Mouse (Mus musculus) hindbrain, embryonic 16.5 days (tissue): ENCODE results near the gene Pgpep1l. TPM values are rescaled to one million over a fixed set of nuclear protein-coding genes. Genes with fewer than 3 reads are reported as not detected.

Experiments used
- ATAC-seq: fragments of 200-750 bp; cut with Nextera tagmentation; 2 replicates; pipeline ENCODE4 v1.8.0; 2017; ENCODE audit warnings: moderate TSS enrichment, moderate library complexity
- H3K27ac ChIP-seq: fragments of 300-500 bp; sonication (generic); 2 replicates; pipeline ENCODE4 v1.5.1; 2014; ENCODE audit warnings: low read depth, mild to moderate bottlenecking, control low read depth, low read length, moderate library complexity
- H3K27me3 ChIP-seq: fragments of 300-500 bp; sonication (generic); replicated peaks from 2 replicates; pipeline ENCODE4 v1.6.1; 2014; ENCODE audit warnings: low read length; ENCODE audit not compliant: control insufficient read depth, insufficient read depth
- H3K36me3 ChIP-seq: fragments of 300-500 bp; sonication (generic); 2 replicates; pipeline ENCODE4 v1.6.1; 2014; ENCODE audit warnings: mild to moderate bottlenecking, low read length, moderate library complexity, mixed read lengths; ENCODE audit not compliant: control insufficient read depth, insufficient read depth
- H3K4me1 ChIP-seq: fragments of 300-500 bp; sonication (generic); 2 replicates; pipeline ENCODE4 v1.6.1; 2014; ENCODE audit warnings: low read depth, low read length; ENCODE audit not compliant: control insufficient read depth, insufficient read depth
- H3K4me2 ChIP-seq: fragments of 300-500 bp; sonication (generic); 2 replicates; pipeline ENCODE4 v1.6.1; 2014; ENCODE audit warnings: mild to moderate bottlenecking, low read length, control low read depth, moderate library complexity
- H3K4me3 ChIP-seq: fragments of 300-500 bp; sonication (generic); 2 replicates; pipeline ENCODE4 v1.5.1; 2014; ENCODE audit warnings: mild to moderate bottlenecking, low read length, control low read depth, moderate library complexity
- H3K9ac ChIP-seq: fragments of 300-500 bp; sonication (generic); 2 replicates; pipeline ENCODE4 v1.6.1; 2014; ENCODE audit warnings: low read depth, mild to moderate bottlenecking, control low read depth, low read length, moderate library complexity
- H3K9me3 ChIP-seq: fragments of 300-500 bp; sonication (generic); 2 replicates; pipeline ENCODE4 v1.6.1; 2014; ENCODE audit warnings: mild to moderate bottlenecking, low read length, moderate library complexity; ENCODE audit not compliant: control insufficient read depth
- WGBS: fragments of 180-500 bp; shearing (Covaris S2); extraction: QIAGEN DNeasy Blood & Tissue Kit; methylation state at CpG from one replicate; pipeline ENCODE4 v1.1.7; 2014; 5-methylcytosine and 5-hydroxymethylcytosine counted together
- polyA plus RNA-seq: library from polyadenylated mRNA; unstranded; fragments of >200 nt; fragmentation: Nextera tagmentation; extraction: Ambion mirVana; gene quantifications from 2 replicates; pipeline ENCODE4 v1.2.1, GENCODE M21; 2015

Pgpep1l gene
- polyA plus RNA-seq, result not detected in 2 replicates

DNA sequence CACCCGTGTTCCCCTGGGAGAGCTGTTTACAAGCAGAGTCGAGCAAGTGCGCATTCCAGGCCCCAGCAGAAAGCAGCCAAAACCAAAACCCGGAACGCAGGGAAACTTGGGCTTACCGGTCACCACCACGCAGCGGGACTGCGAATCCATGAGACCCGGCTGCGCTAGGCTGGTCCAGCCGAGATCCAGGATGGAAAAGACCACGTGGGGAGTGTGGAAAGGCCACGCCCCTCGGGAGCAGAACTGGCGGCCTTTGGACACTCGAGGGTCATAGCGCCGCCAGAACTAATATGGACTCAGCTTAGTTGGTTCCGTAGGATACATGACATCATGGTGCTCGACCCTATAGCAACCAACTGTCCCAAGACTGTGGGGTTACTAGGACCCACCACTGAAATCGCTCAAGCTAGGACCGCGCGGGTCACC is at the start of gene Pgpep1l:
TSS of gene Pgpep1l (minus strand) at position 206 of the 426 bp plus-strand sequence.
- no peaks in the 10 kb centered on the region for H3K36me3 ChIP-seq
- peak within 1 kb of the TSS; percentile 35 for H3K4me3 ChIP-seq
- H3K27ac ChIP-seq, result no peak within 1 kb of the TSS
- 5% methylated on average over 25 of the region's 25 CpGs for WGBS
- 0 out of 2 replicates have a peak, but pooled peaks cover 2% of the 10 kb centered on the region for H3K27me3 ChIP-seq
- peak; percentile 72 for ATAC-seq
- H3K9me3 ChIP-seq, result peaks cover 3% of the 10 kb centered on the region; the same call in 1 of the 2 replicates
- peaks cover 12% of the 10 kb centered on the region for H3K4me1 ChIP-seq
- H3K4me2 ChIP-seq, result peak within 1 kb of the TSS; percentile 72
- H3K9ac ChIP-seq, result peak within 1 kb of the TSS; percentile 46

GRCm38 (mm10) chr7:68313038-68313782 is 49.2 kb upstream of the Pgpep1l start:
- Histone ChIP-seq H3K4me3 (no peak overlapping the region), H3K27ac (no peak overlapping the region), H3K9ac (no peak overlapping the region), H3K4me1 (no peaks in the 10 kb centered on the region), H3K9me3 (no peaks in the 10 kb centered on the region), H3K27me3 (no peaks in the 10 kb centered on the region), H3K36me3 (no peaks in the 10 kb centered on the region), H3K4me2 (no peak overlapping the region)
- 71% methylated on average over 14 of the region's 14 CpGs for WGBS
- ATAC-seq, result no peak

DNA sequence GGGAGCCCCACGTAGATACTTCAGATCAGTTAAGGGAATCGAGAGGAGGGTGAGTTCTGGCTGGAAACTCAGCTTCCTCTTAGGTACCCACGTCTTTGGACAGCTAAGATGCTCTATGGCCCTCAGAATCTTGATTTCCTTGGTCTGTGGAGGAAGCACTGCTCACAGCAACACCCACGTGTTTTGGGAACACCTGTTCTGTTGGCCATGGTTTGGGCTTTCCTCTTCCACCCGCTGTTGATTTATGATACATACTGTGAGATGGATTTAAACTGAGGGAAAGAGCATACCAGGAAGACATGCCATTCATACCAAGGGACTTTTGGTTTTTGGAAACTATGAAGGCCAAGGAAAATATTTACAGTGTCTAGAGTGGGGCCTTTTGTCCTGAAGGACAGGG is 48.4 kb upstream of the Pgpep1l start:
- Histone ChIP-seq H3K9ac (no peak overlapping the region), H3K4me1 (no peaks in the 10 kb centered on the region), H3K4me3 (no peak overlapping the region), H3K27ac (no peak overlapping the region), H3K4me2 (no peak overlapping the region), H3K36me3 (no peaks in the 10 kb centered on the region), H3K9me3 (no peaks in the 10 kb centered on the region), H3K27me3 (no peaks in the 10 kb centered on the region)
- no peak for ATAC-seq
- 84% methylated on average over 5 of the region's 5 CpGs for WGBS

- H3K27me3 ChIP-seq, result no peaks in the 10 kb centered on the region
- H3K9me3 ChIP-seq, result no peaks in the 10 kb centered on the region
- 78% methylated on average over 6 of the region's 6 CpGs for WGBS
- no peak overlapping the region for H3K4me3 ChIP-seq
- H3K4me2 ChIP-seq, result no peak overlapping the region
- ATAC-seq, result no peak
- no peaks in the 10 kb centered on the region for H3K4me1 ChIP-seq
- no peak overlapping the region for H3K9ac ChIP-seq
- H3K36me3 ChIP-seq, result no peaks in the 10 kb centered on the region
- no peak overlapping the region for H3K27ac ChIP-seq
These were observed 47.4 kb upstream of the Pgpep1l start for GRCm38 (mm10) chr7:68311469-68311868.

GRCm38 (mm10) chr7:68306756-68307155 is 42.7 kb upstream of the Pgpep1l start:
- no peaks in the 10 kb centered on the region for H3K9me3 ChIP-seq
- WGBS, result 94% methylated on average over 8 of the region's 8 CpGs
- no peaks in the 10 kb centered on the region for H3K27me3 ChIP-seq
- H3K27ac ChIP-seq, result no peak overlapping the region
- no peak overlapping the region for H3K9ac ChIP-seq
- ATAC-seq, result no peak
- H3K36me3 ChIP-seq, result no peaks in the 10 kb centered on the region
- no peaks in the 10 kb centered on the region for H3K4me1 ChIP-seq
- no peak overlapping the region for H3K4me3 ChIP-seq
- no peak overlapping the region for H3K4me2 ChIP-seq

DNA sequence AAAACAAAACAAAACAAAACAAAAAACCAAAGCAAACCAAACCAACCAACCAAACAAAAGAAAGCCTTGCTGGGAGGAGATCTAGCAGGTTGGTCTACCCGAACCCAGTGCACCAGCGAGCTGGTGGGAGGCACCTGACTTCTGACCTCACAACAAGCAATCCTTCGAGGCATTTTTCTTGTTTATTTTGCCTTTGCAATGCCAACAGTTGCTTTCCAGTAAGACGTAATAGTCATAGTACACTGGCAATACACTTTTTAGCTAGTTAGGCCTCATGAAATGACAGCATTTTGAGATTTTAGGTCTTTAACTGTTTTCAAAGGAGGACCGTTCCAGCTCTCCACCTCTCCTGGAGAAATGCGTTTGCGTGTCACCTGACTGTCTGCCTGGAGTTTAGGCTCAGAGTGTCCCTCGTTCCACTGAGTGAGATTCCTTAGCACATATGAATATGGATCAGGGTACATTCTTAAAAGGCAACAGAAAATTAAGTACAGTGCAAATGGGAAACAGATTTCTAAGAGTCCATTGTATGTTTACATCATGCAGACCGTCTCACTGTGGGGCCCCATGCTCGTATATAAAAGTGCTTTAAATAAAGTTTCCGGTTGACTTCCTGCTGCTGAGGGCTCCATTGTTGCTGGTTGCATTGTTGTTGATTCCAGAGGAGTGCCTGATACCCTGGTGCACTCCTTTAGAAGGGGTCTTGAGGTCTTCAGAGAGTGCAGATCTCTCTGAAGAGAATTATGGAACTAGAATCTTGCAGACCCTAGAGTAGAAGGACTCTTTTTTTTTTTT is 41.9 kb upstream of the Pgpep1l start:
- H3K4me2 ChIP-seq, result no peak overlapping the region
- no peak overlapping the region for H3K27ac ChIP-seq
- no peak overlapping the region for H3K9ac ChIP-seq
- no peak for ATAC-seq
- H3K9me3 ChIP-seq, result no peaks in the 10 kb centered on the region
- H3K4me1 ChIP-seq, result no peaks in the 10 kb centered on the region
- H3K4me3 ChIP-seq, result no peak overlapping the region
- H3K36me3 ChIP-seq, result no peaks in the 10 kb centered on the region
- no peaks in the 10 kb centered on the region for H3K27me3 ChIP-seq
- 43% methylated on average over 11 of the region's 11 CpGs for WGBS

- Histone ChIP-seq H3K27me3 (no peaks in the 10 kb centered on the region), H3K9ac (no peak overlapping the region), H3K36me3 (no peaks in the 10 kb centered on the region), H3K4me3 (no peak overlapping the region), H3K27ac (no peak overlapping the region), H3K4me1 (no peaks in the 10 kb centered on the region), H3K9me3 (no peaks in the 10 kb centered on the region), H3K4me2 (no peak overlapping the region)
- no peak for ATAC-seq
- WGBS, result 81% methylated on average over 6 of the region's 6 CpGs
These were observed 39.7 kb upstream of the Pgpep1l start for GRCm38 (mm10) chr7:68303685-68304084.

GRCm38 (mm10) chr7:68302586-68303433 is 38.8 kb upstream of the Pgpep1l start:
- H3K9me3 ChIP-seq, result no peaks in the 10 kb centered on the region
- H3K4me2 ChIP-seq, result peak overlapping the region; percentile 43
- H3K36me3 ChIP-seq, result no peaks in the 10 kb centered on the region
- no peaks in the 10 kb centered on the region for H3K27me3 ChIP-seq
- H3K9ac ChIP-seq, result no peak overlapping the region
- ATAC-seq, result peak; percentile 89
- no peak overlapping the region for H3K27ac ChIP-seq
- H3K4me1 ChIP-seq, result no peaks in the 10 kb centered on the region
- 26% methylated on average over 18 of the region's 18 CpGs for WGBS
- no peak overlapping the region; the same call in 1 of the 2 replicates for H3K4me3 ChIP-seq
